Mouse (Mus musculus) ovary, postnatal 14 days (tissue): ENCODE measurements at regions not wholly inside any gene's neighbourhood (a gene's known extent, or its start where the extent isn't known, plus 50 kb on each side); places are given as distances from the start of the nearest gene placed in this dataset.
A peak's percentile ranks its signal among the peaks of the same experiment; 100 is the strongest.

Experiments
- DNase-seq: peaks from one replicate; pipeline ENCODE4 v3.0.0; 2022; ENCODE audit warnings: low spot score

DNA sequence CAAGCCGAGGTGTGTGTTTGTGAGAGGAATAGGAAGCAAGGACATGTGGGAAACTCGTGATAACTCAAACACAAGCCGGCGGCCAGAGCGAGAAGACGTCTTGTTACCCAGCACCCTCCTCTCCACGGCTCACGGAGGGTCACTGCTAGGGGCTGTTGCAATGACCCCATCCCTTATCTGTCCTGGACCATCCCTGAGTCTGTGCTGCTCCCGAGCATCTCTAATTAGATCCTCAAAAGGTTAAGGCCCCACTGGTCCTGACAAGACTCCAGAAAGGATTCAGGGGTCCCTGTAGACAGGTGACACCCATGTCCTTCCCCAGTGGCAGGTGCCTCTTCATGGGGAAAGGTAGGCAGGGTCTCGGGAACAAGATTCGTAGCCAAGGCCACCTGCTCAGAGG lies 212.6 kb downstream of the Gm26897 start:
- no peak for DNase-seq

DNA sequence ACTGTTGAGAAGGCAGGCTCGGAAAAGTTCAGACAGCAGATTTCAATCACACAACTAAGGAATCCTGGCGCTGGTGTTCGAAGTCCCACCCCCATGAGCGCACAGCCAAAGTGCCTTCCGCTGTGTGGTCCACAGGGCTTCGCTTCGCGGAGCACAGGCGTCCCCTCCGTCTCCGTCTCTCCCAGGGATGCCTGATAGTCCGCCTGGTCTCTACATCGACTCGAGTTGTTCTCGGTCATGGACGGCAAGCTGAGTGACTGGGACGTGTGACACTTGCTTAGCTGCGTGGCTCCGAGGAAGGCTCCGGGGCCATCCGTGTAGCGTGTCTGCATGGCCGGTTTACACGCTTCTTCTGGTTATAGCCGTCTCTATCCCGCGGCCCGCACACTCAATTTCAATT lies 224.0 kb downstream of the Gm26897 start:
- no peak for DNase-seq

DNA sequence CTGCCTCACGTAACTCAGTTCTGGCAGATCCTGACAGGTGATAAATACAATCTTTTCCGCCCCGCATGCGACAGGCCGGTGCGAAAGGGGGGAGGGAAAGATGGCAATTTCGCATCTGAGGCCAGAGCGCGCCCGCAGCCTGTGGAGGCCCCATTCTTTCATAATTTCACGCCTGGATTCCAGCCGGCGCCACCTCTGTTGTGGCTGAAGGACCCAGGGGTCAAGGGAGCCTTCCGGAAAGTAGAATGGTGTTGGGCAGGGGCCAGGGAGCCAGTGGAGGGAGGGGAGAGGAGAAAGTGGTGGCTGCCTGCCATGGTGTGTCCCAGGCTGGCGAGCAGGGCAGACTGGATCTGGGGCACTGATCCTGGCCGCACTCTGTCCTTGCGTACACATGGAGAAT lies 224.5 kb downstream of the Gm26897 start:
- DNase-seq = peak; percentile 24

DNA sequence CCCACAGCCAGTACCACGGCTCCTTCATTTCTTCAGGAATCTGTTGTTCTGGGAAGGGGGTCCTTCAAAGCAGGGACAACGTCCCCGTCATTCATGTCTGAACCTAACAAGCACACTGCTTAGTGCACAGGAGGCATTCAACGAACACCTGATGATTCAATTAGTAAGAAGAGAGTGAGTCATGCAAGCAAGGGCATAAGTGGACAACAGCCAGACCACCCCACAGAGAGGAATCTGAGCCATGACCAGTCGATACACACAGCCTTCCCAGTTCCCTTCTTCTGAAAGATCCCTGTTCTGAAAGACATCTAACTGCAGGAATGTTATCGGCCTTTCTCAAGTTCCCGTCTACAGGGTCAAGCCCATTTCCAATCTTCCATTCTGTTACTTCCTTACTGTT lies 231.6 kb downstream of the Gm26897 start:
- no peak for DNase-seq

DNA sequence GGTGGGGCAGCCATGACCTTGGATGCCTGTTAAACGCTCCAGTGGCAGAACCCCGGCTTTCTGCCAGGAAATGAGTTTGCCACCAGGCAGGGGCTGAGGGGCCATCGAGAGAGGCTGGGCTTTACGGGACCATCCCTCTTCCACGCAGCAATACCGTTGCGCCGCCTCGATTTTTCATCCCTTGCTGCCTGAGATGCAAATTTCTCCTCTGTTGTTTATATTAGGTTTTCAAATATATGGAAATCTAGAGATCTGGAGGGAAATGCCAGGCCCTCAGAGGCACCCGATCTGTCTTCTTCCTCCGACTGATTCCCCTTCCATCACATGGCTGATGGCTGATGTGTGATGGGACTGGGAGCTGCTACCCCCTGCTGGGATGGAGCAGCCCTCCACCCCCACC lies 234.4 kb downstream of the Gm26897 start:
- no peak for DNase-seq

DNA sequence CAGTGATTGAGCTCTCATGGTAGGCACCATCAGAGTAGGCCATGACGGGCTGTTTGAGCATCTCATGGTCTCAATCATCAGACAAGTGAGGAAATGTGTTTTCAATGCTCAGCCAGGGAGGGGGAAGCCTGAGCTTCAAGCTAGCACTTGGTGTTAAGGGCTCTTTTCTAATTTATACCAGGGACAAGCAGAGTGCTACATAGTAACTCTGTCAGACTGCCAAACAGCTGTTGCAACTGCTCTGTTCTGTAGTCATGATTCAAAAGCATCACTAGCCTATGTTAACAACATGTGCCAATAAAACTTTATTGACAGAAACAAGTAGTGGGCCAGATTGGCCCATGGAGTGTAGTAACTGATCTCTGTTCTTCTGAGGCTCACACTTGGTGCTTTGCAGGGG lies 235.0 kb downstream of the Gm26897 start:
- no peak for DNase-seq

DNA sequence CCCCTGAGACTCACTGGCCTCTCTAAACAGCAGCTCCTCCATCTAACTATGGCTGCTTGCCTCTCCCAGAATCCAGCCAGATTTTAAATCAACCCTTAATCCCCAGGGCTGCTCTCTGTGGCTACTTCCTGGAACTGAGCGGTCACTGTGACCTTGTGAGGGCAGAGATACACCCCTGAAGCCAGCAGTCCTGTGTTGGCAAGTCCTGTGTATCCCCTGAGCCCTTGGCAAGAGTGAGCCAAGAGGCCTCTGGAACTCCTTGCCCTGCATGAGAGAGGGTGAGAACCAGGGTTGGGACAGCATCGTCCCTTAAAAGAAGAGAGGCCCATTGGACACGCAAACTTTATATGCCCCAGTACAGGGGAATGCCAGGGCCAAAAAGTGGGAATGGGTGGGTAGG lies 237.5 kb downstream of the Gm26897 start:
- no peak for DNase-seq

DNA sequence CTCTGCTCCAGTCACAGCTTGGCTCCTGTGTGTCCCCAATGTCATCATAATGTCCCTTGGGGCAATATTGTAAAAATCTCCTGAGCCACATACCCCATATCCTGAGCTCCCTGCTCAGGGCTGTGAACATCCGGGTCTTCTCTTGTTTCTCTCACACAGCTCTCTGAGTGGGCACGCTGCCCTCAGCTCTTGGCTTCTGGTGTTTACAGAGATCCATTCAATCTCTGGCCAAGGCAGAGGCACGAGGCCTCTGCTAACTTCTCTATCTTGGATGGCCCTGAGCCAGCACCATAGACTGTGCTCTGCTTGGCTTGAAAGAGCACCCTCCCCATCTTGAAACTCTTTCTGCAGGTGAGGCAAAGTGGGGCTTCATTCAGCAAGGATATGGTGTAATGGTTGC lies 238.2 kb downstream of the Gm26897 start:
- no peak for DNase-seq

DNA sequence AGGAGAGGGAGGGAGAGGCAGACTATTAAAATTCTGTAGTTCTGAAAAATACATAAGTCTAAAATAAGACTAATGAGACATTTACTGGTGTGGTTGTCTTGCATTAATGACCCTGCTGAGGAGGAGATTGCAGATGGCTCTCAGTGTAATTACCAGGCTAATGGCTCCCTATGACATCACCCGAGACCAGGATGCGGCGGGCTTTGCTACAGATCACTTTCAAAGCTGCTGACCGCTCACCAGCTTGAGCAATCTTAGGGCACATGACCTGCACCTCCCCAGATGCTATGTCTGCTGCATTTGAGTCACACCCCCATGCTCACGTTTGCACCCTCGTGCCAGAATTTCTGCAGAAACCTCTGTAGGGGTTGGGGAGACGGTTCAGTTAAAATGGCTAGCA lies 242.0 kb downstream of the Gm26897 start:
- DNase-seq = no peak

DNA sequence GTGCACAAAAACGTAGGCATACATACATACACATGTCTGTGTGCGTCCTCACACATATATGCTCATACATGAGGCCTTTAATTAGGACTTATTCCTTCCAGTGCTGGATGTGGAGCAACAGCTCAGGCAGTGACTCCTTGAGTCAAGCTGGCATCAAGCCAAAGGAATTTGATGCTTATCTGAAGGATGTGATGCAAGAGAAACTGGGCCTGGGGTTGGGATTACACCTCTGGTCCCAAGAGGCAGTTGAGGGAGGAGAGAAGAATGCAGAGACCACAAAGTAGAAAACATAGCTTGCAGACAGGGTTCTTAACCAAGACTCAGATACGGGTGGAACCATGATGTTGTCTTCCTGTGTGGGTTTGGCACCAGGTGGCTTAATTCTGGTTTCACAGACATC lies 245.9 kb downstream of the Gm26897 start:
- no peak for DNase-seq

DNA sequence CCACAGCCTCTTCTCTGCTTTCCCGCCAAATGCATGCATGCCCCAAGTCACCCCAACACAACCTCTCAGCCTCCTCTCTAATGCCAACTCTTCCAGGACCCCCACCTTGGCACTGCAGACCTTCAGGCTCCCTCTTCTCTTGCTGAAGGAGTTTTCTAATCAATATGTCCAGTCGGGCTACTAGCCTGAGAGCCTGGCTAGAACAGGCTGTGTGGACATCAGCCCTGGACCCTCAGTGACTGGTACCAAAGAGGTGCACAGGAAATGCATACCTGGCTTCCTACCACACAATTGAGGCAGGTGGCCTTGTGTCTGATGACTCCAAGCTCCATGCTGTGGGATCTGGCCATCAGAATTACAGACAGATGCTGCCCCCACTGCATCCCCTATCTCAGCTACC lies 248.4 kb downstream of the Gm26897 start:
- no peak for DNase-seq

DNA sequence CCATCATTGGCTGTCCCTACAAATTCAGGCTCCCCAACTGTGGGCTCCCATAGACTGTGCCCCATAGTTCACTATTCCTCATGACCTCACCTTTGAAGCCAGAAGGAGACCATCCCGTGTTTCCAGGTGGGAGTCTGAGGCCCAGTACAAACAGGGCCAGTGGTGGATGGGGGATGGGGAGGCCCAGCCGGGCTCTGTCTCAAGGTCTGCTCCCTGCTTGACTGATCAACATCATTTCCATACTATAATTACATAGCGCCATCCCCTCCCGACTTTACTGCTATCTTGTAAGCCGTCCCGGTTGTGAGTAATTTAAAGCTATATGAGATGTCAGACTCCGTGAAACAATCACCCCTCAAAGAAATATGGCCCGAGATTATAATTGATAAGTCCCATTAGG lies 252.3 kb downstream of the Gm26897 start:
- no peak for DNase-seq

DNA sequence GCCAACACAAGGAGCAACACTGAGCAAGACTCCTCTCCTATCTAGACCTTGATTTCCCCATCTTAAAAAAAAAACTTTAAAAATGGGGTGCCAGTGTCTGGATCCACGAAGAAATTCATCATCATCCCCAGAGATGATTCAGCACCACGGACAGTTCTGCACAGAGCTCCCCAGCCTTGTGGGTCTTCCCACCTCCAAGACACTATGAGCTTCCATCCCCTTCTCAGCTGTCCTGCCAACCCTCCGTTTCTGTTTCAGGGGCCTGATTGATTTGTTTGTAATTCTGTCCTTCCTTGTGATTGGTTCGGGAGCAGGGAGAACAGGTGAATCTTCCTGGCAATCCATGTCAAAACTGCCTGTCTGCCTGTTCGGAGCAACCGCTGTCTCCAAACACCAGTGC lies 253.3 kb downstream of the Gm26897 start:
- no peak for DNase-seq

DNA sequence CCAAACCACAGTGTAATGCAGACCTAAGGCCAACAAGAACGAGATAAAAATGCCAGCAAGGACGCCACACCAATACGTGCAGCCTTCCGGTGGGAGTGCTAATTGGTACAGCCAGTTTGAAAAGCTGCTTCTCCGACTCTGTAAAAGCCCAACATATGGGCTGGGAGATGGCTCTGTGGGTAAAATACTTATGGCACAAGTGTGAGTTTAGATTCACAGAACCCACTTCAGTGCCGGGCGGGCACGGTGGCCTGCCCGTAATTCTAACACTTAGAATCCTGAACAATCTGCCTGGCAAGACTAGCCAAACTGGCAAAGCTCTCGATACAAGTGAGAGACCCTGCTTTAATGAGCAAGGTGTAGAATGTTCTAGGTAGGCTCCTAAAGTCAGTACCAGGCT lies 258.1 kb downstream of the Gm26897 start:
- DNase-seq = no peak

DNA sequence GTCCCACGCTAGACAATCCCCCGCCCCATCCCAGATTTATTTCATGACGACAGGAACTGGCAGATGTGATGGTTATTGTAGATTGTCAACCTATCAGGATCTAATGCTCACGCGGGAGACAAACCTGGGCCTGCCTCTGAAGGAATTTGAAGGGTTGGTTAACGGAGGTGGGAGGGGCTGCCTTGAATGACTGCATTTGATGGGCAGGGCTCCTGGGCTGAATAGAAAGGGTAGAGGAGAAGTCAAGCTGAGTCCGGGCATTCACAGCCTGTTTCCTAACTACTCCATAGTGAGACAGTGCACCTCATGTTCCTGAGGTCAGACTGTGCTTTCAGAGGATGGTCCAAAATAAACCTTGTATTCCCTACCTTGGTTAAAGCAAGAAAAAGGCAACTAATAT lies 259.1 kb downstream of the Cryba4 start:
- no peak for DNase-seq

DNA sequence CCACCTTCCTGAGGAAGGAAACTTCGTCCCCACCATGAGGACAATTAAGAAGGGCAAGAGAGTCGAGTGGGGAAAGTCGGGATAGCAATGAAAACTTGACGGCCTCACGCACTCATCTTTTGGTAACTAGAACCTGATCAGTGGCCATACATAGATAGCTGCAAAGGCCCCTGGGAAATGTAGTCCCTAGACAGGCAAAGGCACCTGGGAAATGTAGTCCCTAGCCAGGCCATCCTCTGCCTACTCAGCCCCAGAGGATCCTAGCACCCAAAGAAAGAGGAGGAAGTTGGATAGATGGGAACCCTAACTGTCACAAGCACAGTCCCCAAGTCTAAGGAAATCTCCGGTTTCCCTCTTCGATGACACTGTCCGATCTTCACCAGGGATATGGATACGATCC lies 258.4 kb downstream of the Cryba4 start:
- DNase-seq = no peak

DNA sequence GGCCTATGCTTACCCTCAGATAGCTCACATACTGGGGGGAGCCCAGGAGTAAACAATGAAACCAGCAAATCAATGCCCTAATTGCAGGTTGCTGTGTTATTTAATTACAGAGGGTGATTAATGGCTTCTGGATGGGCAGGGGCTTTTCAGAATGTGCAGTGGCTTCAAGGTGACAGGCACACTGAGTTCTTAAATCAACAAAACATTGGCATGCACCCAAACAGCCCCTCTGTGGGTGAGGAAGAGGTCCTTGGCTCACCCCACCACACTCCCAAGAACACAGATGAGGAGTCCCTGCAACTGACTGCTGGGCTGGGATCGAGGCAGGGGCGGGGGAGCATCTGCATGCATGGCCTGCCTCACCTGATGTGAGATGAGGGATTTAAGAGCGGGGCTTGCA lies 255.5 kb downstream of the Cryba4 start:
- no peak for DNase-seq

DNA sequence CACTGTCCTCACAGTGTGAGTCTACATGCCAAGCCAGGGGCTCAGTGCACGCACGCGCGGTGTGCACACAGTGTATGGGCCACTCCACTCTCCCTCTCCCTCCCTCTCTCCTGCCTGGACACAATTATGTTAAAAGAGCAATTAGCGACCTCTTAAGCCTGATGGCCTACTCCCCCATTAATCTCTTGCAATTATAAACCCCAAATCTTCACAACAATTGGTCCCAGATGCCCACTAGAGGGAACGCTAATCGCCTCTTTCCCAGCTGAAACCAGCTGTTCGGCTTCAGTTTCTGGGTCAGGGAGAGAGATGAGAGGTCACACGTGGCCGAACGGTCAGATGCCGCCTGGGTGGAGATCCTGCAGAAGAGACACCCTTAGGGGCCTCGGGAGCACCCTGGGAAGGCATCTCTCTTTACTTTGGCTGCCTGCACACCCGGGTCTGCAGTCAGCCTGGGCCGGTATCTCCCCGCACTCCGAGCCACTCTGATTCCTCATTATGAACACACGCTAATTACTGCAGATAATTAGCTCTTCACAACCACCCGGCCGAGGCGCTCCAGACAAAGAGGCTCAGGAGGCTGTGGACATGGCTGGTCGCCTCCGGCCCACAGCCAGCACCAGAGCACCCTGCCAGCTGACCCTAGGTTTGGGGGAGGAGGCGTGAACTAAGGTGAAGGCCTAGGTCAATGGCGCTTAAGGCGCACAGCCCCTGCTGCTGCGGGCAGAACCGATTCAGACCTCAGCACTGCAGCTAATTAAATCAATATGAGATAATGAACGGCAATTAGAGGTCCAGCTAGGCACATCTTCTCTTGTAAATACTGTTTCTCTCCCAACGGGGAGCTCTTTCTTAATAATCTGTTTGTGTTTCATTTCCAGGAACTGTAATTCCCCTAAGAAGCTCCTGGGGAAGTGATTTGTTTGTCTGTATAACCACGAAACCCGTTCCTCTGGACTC lies 250.3 kb downstream of the Cryba4 start:
- DNase-seq = no peak

DNA sequence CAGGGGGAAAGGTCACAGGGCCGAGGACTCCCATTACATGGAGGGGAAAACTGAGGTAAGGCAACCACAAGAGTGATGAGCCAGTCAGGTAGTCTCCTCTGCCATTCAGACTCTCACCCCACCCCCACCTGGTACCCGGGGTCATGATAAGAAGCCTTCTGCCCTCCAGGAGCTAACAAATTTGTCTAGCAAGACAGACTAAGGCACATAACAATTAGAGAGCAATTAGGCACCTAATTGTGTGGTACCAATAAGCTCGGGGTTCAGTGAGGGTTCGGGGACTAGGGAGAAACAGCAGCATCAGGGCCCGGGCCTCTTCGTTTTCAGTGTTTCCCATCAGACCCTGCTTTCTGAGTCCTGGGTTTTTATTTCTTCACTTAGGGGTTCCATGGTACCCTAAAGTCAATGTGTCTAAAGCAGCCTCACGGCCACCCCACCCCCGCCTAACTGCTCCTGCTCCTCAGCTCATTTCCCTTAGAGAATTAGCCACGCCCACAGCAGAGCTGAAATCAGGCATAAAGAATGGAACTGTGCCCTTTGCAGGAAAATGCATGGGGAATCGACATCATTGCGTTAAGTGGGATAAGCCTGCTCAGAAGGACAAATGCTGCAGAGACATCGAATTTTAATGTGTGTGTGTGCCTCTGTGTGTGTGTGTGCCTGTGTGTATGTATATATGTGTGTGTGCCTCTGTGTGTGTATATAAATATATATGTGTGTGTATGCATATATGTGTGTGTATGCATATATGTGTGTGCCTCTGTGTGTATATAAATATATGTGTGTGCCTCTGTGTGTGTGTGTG lies 249.3 kb downstream of the Cryba4 start:
- DNase-seq = no peak

DNA sequence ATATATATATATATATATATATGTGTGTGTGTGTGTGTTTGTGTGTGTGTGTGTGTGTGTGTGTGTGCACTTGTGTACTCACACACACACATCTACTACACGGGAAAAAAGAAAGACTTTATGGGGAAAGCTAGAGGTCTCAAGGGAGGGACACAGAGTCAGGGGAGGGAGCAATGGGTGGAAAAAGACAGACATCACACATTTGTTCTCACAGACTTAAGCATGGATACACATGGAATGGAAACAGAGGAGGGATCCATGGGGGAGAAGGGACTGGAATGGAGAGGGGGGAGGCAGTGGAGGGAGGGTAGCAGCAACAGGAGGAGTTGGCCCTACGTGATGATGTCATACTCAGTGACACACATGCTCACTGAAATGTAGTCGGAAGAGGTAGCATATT lies 248.3 kb downstream of the Cryba4 start:
- no peak for DNase-seq

DNA sequence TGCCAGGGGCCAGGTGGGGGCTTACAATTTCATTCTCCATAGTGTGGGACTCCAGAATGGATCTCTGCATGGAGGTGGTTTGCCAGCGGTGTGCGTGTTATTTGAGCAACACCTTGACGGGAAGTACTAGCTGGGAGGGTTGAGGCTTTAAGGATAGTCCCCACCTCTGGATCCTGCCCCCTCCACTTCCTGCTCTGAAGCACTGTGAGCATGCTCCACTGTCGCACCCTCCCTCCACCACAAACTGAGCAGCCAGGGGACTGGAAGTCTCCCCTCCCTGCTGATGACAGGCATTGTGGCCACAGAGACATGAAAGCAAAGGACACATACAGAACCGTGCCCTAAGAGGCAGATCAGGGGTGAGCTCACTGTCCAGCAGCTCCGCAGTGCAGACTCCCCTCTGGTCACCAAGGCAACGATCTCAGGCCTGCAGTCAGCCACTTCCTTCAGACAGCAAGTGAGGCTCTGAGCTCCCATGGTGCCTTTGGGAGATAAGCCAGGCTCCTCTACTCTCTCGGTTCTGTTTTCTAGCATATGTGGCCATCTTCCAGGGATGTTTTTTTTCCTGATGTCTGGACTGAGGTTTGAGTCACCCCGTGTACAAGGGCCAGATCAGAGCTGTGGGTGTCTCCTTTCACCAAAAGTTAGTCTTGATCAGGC lies 239.7 kb downstream of the Cryba4 start:
- peak; percentile 18 for DNase-seq

DNA sequence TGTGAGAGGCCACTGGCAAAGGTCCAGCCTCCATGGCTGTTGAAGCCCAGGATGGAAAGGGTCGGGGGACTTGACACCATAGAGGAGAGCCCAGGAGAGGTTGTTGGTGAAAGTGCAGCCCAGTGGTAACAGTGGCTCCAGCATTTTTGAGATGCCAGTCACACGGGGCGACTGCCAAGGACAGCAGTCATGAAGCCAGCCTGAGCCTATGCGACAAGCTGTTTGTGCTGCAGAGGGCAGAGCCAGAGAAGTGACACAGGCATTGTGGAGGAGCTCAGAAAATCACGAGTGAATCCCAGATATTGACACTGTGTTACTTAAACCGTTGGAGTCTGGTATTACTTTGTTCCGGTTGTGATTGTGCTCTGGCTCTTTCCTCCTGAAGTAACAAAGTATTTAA lies 233.4 kb downstream of the Cryba4 start:
- DNase-seq = no peak

DNA sequence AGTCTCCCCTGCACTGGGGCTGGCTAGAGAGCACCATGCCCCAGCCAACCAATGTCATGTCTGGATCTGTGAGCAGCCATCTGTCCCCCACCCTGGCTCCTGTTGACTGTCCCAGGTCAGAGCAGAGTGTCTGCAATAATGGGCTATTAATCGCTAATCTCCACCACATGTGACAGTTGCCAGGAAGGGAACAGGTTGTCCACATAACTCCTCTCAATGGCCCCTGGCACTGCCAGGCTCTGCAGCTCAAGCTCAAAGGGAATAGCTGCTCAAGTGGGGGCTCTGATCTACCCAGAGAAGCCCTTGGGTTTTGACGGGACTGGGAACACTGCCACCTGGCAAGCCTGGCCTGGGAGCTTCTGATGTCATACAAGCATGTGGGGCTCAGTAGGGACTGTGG lies 231.4 kb downstream of the Cryba4 start:
- no peak for DNase-seq
